Mouse (Mus musculus) forebrain, embryonic 10.5 days (tissue): Measurements from ENCODE around the gene Sult3a1. TPM values are rescaled to one million over a fixed set of nuclear protein-coding genes. Genes with fewer than 3 reads are reported as not detected.

ENCODE experiments used
- polyA plus RNA-seq: library from polyadenylated mRNA; unstranded; fragments of >200 nt; fragmentation: Nextera tagmentation; extraction: Ambion mirVana; gene quantifications from 2 replicates; pipeline ENCODE4 v1.2.1, GENCODE M21; 2016

Sult3a1 gene
- polyA plus RNA-seq, 1 experiment from 2014 or later = not detected

Other genes starting within 250 kb of the Sult3a1 start
- gene Clvs2, start 233.0 kb upstream of the Sult3a1 start, polyA plus RNA-seq = 0.16 and 0.63 TPM in 2 replicates
- not detected in 2 replicates for gene Sult3a2, start 71.0 kb upstream of the Sult3a1 start, polyA plus RNA-seq
- 0.06 and 0.10 TPM in 2 replicates for gene Rsph4a, start 47.4 kb downstream of the Sult3a1 start, polyA plus RNA-seq
- gene Zup1, start 93.5 kb downstream of the Sult3a1 start, polyA plus RNA-seq = 19.3 and 20.5 TPM in 2 replicates
- gene Rwdd1, start 161.9 kb downstream of the Sult3a1 start, polyA plus RNA-seq = 143 and 155 TPM in 2 replicates
- not detected in 2 replicates for gene Trappc3l, start 179.9 kb downstream of the Sult3a1 start, polyA plus RNA-seq
- gene Calhm4, start 186.6 kb downstream of the Sult3a1 start, polyA plus RNA-seq = 0.04 TPM in 1 of 2 replicates, not detected in the other
- 0.05 and 0.09 TPM in 2 replicates for gene Calhm5, start 238.8 kb downstream of the Sult3a1 start, polyA plus RNA-seq